Comparison of ENCODE assay signal across 8 mouse cellular contexts in genomic region chr2:27071137-27071536, GRCm38 (mm10). TPM values are rescaled to one million over a fixed set of nuclear protein-coding genes. Genes with fewer than 3 reads are reported as not detected.
DNase-seq lines count a peak whose midpoint lies in the region; ATAC-seq and TF ChIP-seq lines count a peak whose summit lies in the region.

No protein-coding gene starts in this region.

- no peak overlapping the region for H3K4me3 ChIP-seq in cerebellum, adult 2 months (replicated peaks; ENCODE audit: insufficient read depth, low read depth, low read length)
- no peak overlapping the region for H3K4me3 ChIP-seq in hindbrain, embryonic 12.5 days
- H3K4me3 ChIP-seq in myocyte: peak overlapping the region; percentile 56

- no peak overlapping the region for H3K27ac ChIP-seq in cerebellum, adult 2 months (ENCODE audit: insufficient read depth, low read length)
- no peak overlapping the region for H3K27ac ChIP-seq in hindbrain, embryonic 12.5 days

- no peaks in the 10 kb centered on the region for H3K36me3 ChIP-seq in hindbrain, embryonic 12.5 days
- H3K36me3 ChIP-seq in myocyte (ENCODE audit: control insufficient read depth, insufficient read depth): peaks cover 7% of the 10 kb centered on the region

- H3ac ChIP-seq in myocyte (ENCODE audit: control insufficient read depth, insufficient read length): peak overlapping the region; percentile 1

- peaks cover 6% of the 10 kb centered on the region for H3K79me2 ChIP-seq in myocyte (ENCODE audit: control insufficient read depth, insufficient read depth)

- no peaks in the 10 kb centered on the region for H3K9me3 ChIP-seq in hindbrain, embryonic 12.5 days (replicated peaks)

- WGBS in cerebellum, adult 2 months: 22% methylated on average over 4 of the region's 4 CpGs
- WGBS in hindbrain, embryonic 12.5 days: 40% methylated on average over 4 of the region's 4 CpGs

- H3K27me3 ChIP-seq in cerebellum, adult 2 months (ENCODE audit: control insufficient read depth, insufficient read depth, low read length): no peaks in the 10 kb centered on the region
- H3K27me3 ChIP-seq in hindbrain, embryonic 12.5 days: peaks cover 6% of the 10 kb centered on the region; the same call in 1 of the 2 replicates
- H3K27me3 ChIP-seq in myocyte (ENCODE audit: control insufficient read depth, insufficient read depth, insufficient read length): no peaks in the 10 kb centered on the region

- ATAC-seq in hindbrain, embryonic 12.5 days (ENCODE audit: low FRiP score): 0 out of 2 replicates have a peak, but pooled peaks have one; percentile 20

- peak; percentile 17 to 45 for DNase-seq in cerebellum, adult 2 months
- no peak for DNase-seq in cerebellum, adult 9-10 months
- peak; percentile 35 for DNase-seq in 3T3-L1 (ENCODE audit: low read depth, low spot score)
- DNase-seq in frontal cortex, adult 2 months (ENCODE audit: extremely low spot score in 1 of 2, low spot score in 1 of 2): peak; percentile 86 to 92
- peak; percentile 70 for DNase-seq in left cerebral cortex, adult 11 months (ENCODE audit: low spot score)
- no peak for DNase-seq in c-Kit-positive CD71-positive TER-119-positive erythroid progenitor cells, embryonic 14.5 days (ENCODE audit: low spot score)

- TF ChIP-seq POLR2A in cerebellum, adult 2 months (IDR thresholded peaks at IDR 0.05; ENCODE audit: borderline replicate concordance, insufficient read depth, low read length): no peak
- no peak for TF ChIP-seq POLR2A in myocyte (IDR thresholded peaks at IDR 0.05; ENCODE audit: insufficient read length, low read depth)

- H3K9ac ChIP-seq in hindbrain, embryonic 12.5 days: no peak overlapping the region

- no peaks in the 10 kb centered on the region for H3K4me1 ChIP-seq in cerebellum, adult 2 months (ENCODE audit: control insufficient read depth, insufficient read depth, low read length)
- peaks cover 29% of the 10 kb centered on the region for H3K4me1 ChIP-seq in hindbrain, embryonic 12.5 days

- TF ChIP-seq CTCF in cerebellum, adult 2 months (IDR thresholded peaks at IDR 0.05; ENCODE audit: borderline replicate concordance, insufficient read depth, low read depth, low read length): no peak

- no peak overlapping the region for H3K4me2 ChIP-seq in hindbrain, embryonic 12.5 days (replicated peaks)
- H3K4me2 ChIP-seq in myocyte (ENCODE audit: low read depth): peak overlapping the region; percentile 64

TF ChIP-seq in myocyte, 11 proteins besides CTCF, POLR2A, EP300 and RAD21:
- TF ChIP-seq SRF (IDR thresholded peaks at IDR 0.05; ENCODE audit: control insufficient read depth, insufficient read length, low read depth): no peak
- TF ChIP-seq POLR2AphosphoS2 (IDR thresholded peaks at IDR 0.05; ENCODE audit: insufficient read length, low read depth): peak; percentile 24
- TF ChIP-seq E2F4 (IDR thresholded peaks at IDR 0.05; ENCODE audit: insufficient read depth): no peak
- TF ChIP-seq USF1 (IDR thresholded peaks at IDR 0.05; ENCODE audit: low read depth): no peak
- no peak for TF ChIP-seq TCF3 (IDR thresholded peaks at IDR 0.05; ENCODE audit: insufficient read length, low read depth)
- TF ChIP-seq MYOG (IDR thresholded peaks at IDR 0.05; ENCODE audit: control insufficient read depth in 1 of 3, insufficient read depth in 1 of 3, insufficient read length in 2 of 3, low read depth in 2 of 3): no peak
- no peak for TF ChIP-seq CEBPB (IDR thresholded peaks at IDR 0.05; ENCODE audit: insufficient read depth, poor library complexity, severe bottlenecking)
- TF ChIP-seq TCF12 (IDR thresholded peaks at IDR 0.05; ENCODE audit: insufficient read depth, poor library complexity, severe bottlenecking): no peak
- TF ChIP-seq MAX (IDR thresholded peaks at IDR 0.05; ENCODE audit: low read depth): no peak

RNA-seq across cellular contexts. Expression of gene Mymk, which starts 0.8 kb away (rescaled TPM):
- 0.22 and 0.43 TPM in 2 replicates for polyA plus RNA-seq in cerebellum, adult 2 months (2012; rRNA removed)
- polyA plus RNA-seq in frontal cortex, adult 2 months (2012; rRNA removed): 0.65 and 0.74 TPM in 2 replicates
- 2.6 and 5.2 TPM in 2 replicates for polyA plus RNA-seq in hindbrain, embryonic 12.5 days (2016; fragmentation: Nextera tagmentation; extraction: Ambion mirVana)
- 1,410 TPM for polyA plus RNA-seq in myocyte (2012; fragmentation: generic; extraction: Trizol)

RNA-seq across cellular contexts. Expression of gene Adamtsl2, which starts 8.0 kb away (rescaled TPM):
- 3.8 and 4.1 TPM in 2 replicates for polyA plus RNA-seq in cerebellum, adult 2 months (2012; rRNA removed)
- polyA plus RNA-seq in frontal cortex, adult 2 months (2012; rRNA removed): 34.9 and 42.6 TPM in 2 replicates
- polyA plus RNA-seq in hindbrain, embryonic 12.5 days (2016; fragmentation: Nextera tagmentation; extraction: Ambion mirVana): 6.1 and 9.0 TPM in 2 replicates
- 17.6 TPM for polyA plus RNA-seq in myocyte (2012; fragmentation: generic; extraction: Trizol)

RNA-seq across cellular contexts. Expression of gene Slc2a6, which starts 43.3 kb away (rescaled TPM):
- polyA plus RNA-seq in cerebellum, adult 2 months (2012; rRNA removed): 45.4 and 49.8 TPM in 2 replicates
- polyA plus RNA-seq in frontal cortex, adult 2 months (2012; rRNA removed): 35.2 and 39.0 TPM in 2 replicates
- polyA plus RNA-seq in hindbrain, embryonic 12.5 days (2016; fragmentation: Nextera tagmentation; extraction: Ambion mirVana): 3.5 and 4.1 TPM in 2 replicates
- 102 TPM for polyA plus RNA-seq in myocyte (2012; fragmentation: generic; extraction: Trizol)

Comparison
In these comparisons a context has a peak if more than half of its experiments do, and no peak if none do; other contexts are left out.
1. DNase-seq: peak in cerebellum, adult 2 months (2 of 2), 3T3-L1 (single experiment), frontal cortex, adult 2 months (2 of 2) and left cerebral cortex, adult 11 months (single experiment); none in cerebellum, adult 9-10 months (single experiment) and c-Kit-positive CD71-positive TER-119-positive erythroid progenitor cells, embryonic 14.5 days (single experiment).
2. RNA of gene Mymk, which starts 0.8 kb away (polyA plus RNA-seq): 1,410 TPM in myocyte (single experiment); 2.6 to 5.2 TPM in hindbrain, embryonic 12.5 days, 0.65 to 0.74 TPM in frontal cortex, adult 2 months and 0.22 to 0.43 TPM in cerebellum, adult 2 months; every median in the first group is over 100 times any median in the second.